Mouse (Mus musculus) hindbrain, embryonic 13.5 days (tissue): ENCODE measurements at regions not wholly inside any gene's neighbourhood (a gene's known extent, or its start where the extent isn't known, plus 50 kb on each side); places are given as distances from the start of the nearest gene placed in this dataset.
A peak's percentile ranks its signal among the peaks of the same experiment; 100 is the strongest.

Experiments used
- ATAC-seq: fragments of 200-750 bp; cut with Nextera tagmentation; 2 replicates; pipeline ENCODE4 v1.8.0; 2017; ENCODE audit warnings: moderate TSS enrichment; ENCODE audit not compliant: low FRiP score
- H3K27ac ChIP-seq: fragments of 300-500 bp; sonication (generic); 2 replicates; pipeline ENCODE4 v1.5.1; 2015; ENCODE audit warnings: inconsistent platforms, mild to moderate bottlenecking, moderate library complexity
- H3K27me3 ChIP-seq: fragments of 300-500 bp; sonication (generic); 2 replicates; pipeline ENCODE4 v1.6.1; 2015; ENCODE audit warnings: mild to moderate bottlenecking, inconsistent platforms
- H3K36me3 ChIP-seq: fragments of 300-500 bp; sonication (generic); 2 replicates; pipeline ENCODE4 v1.6.1; 2015; ENCODE audit warnings: mild to moderate bottlenecking, inconsistent platforms
- H3K4me1 ChIP-seq: fragments of 300-500 bp; sonication (generic); replicated peaks from 2 replicates; pipeline ENCODE4 v1.6.1; 2015; ENCODE audit warnings: inconsistent platforms
- H3K4me2 ChIP-seq: fragments of 300-500 bp; sonication (generic); 2 replicates; pipeline ENCODE4 v1.6.1; 2015; ENCODE audit warnings: inconsistent platforms, mild to moderate bottlenecking, moderate library complexity
- H3K4me3 ChIP-seq: fragments of 300-500 bp; sonication (generic); 2 replicates; pipeline ENCODE4 v1.5.1; 2015; ENCODE audit warnings: mild to moderate bottlenecking, inconsistent platforms
- H3K9ac ChIP-seq: fragments of 300-500 bp; sonication (generic); 2 replicates; pipeline ENCODE4 v1.6.1; 2015; ENCODE audit warnings: mild to moderate bottlenecking, inconsistent platforms
- H3K9me3 ChIP-seq: fragments of 300-500 bp; sonication (generic); 2 replicates; pipeline ENCODE4 v1.6.1; 2016; ENCODE audit warnings: inconsistent platforms
- WGBS: fragments of 180-500 bp; shearing (Covaris S2); methylation state at CpG from one replicate; pipeline ENCODE4 v1.1.7; 2015; 5-methylcytosine and 5-hydroxymethylcytosine counted together

DNA sequence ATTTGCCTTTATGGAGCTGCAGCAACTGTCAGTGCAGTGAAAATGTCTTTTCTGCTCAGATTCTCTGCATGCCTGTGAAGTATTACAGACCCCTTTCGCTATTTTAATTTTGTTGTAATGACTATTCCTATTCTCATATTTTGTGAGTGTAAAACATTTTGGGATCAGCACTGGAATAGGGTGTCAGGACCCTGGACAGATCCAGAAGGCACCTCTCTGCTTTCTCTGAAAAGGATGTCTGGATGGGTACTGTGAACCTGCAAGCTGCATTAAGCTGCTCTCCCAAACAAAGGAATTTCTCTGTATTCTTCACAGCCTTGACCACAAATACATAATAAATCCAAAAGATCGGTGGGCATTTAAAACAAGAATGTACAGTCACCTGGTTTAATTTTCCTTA, 460.8 kb downstream of the Rapgef2 start:
- no peaks in the 10 kb centered on the region for H3K27me3 ChIP-seq
- H3K4me1 ChIP-seq: no peaks in the 10 kb centered on the region
- H3K27ac ChIP-seq: no peak overlapping the region
- no peak overlapping the region for H3K4me3 ChIP-seq
- H3K36me3 ChIP-seq: no peaks in the 10 kb centered on the region
- no peaks in the 10 kb centered on the region for H3K9me3 ChIP-seq
- H3K4me2 ChIP-seq: no peak overlapping the region
- no peak overlapping the region for H3K9ac ChIP-seq
- WGBS: 65% methylated on average over 2 of the region's 2 CpGs
- ATAC-seq: no peak

- no peak overlapping the region for H3K4me3 ChIP-seq
- WGBS: 84% methylated on average over 3 of the region's 3 CpGs
- no peaks in the 10 kb centered on the region for H3K36me3 ChIP-seq
- no peaks in the 10 kb centered on the region for H3K27me3 ChIP-seq
- no peaks in the 10 kb centered on the region for H3K4me1 ChIP-seq
- ATAC-seq: no peak
- H3K4me2 ChIP-seq: no peak overlapping the region
- H3K27ac ChIP-seq: no peak overlapping the region
- no peaks in the 10 kb centered on the region for H3K9me3 ChIP-seq
- no peak overlapping the region for H3K9ac ChIP-seq
These were observed 473.9 kb downstream of the Rapgef2 start for GRCm38 (mm10) chr3:78812425-78812824.

DNA sequence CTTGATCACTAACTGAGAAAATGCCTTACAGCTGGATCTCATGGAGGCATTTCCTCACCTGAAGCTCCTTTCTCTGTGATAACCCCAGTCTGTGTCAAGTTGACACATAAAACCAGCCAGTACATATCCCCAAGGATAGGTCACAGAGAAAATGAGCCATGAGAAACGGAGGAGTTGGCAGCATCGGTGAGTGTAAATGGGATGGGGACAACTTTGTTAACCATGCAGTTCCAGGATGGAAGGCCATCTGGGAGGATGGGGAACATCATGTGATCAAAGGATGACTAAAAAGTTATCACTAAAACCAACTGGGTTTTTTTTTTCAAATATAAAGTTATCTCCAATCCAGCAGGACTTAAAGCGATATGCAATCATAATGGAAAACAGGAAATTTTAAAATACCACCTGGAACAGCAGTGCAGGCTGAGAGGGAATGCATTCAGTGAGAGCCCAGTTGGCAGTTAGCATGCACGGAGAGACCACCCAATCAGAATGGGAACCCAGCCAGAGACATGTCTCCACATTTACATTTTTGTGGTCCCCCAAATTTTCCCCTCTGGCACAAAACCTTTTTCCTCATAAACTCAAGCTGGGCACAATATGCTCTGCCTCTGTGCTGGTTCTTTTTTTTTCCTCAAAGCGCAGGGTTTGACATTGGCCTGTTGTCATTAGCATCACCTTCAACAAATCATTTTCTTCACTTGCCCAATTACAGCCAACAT, 475.7 kb downstream of the Rapgef2 start:
- ATAC-seq: no peak
- Histone ChIP-seq H3K27me3 (no peaks in the 10 kb centered on the region), H3K27ac (no peak overlapping the region), H3K9ac (no peak overlapping the region), H3K4me1 (no peaks in the 10 kb centered on the region), H3K4me2 (no peak overlapping the region), H3K4me3 (no peak overlapping the region), H3K9me3 (no peaks in the 10 kb centered on the region), H3K36me3 (no peaks in the 10 kb centered on the region)
- WGBS: 87% methylated on average over 5 of the region's 5 CpGs

- Histone ChIP-seq H3K27me3 (no peaks in the 10 kb centered on the region), H3K27ac (no peak overlapping the region), H3K9ac (no peak overlapping the region), H3K9me3 (no peaks in the 10 kb centered on the region), H3K36me3 (no peaks in the 10 kb centered on the region), H3K4me3 (no peak overlapping the region), H3K4me1 (no peaks in the 10 kb centered on the region), H3K4me2 (no peak overlapping the region)
- WGBS: 77% methylated on average over 2 of the region's 2 CpGs
- ATAC-seq: no peak
These were observed 483.1 kb downstream of the Rapgef2 start for GRCm38 (mm10) chr3:78803176-78803575.

DNA sequence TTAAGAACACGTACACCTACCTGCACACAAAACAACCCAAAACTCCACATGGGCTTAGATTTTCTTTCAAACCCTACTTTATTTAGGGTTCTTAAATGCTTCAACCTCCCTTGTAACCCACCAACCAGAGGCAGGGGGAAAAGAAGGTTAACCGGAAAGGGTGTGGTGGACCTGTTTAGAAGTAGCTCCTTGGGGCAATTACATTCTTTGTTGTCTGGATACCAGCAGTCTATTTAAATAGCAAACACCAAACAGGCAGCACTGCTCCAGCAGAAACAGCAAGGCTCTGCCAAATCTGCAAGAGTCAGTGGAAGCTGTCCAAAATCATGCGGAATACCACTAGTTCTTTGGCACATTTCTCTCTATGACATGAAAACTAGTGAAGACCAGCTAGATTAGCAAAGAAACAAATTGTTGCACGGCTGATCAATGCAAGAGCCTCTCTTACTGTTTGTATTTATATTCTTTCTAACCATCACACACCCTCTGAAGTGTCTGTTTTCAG, 490.3 kb downstream of the Rapgef2 start:
- WGBS: 92% methylated on average over 4 of the region's 4 CpGs
- no peak for ATAC-seq
- Histone ChIP-seq H3K27me3 (no peaks in the 10 kb centered on the region), H3K4me2 (no peak overlapping the region), H3K36me3 (no peaks in the 10 kb centered on the region), H3K4me3 (no peak overlapping the region), H3K4me1 (peaks cover 4% of the 10 kb centered on the region), H3K9me3 (no peaks in the 10 kb centered on the region), H3K9ac (no peak overlapping the region), H3K27ac (no peak overlapping the region)

DNA sequence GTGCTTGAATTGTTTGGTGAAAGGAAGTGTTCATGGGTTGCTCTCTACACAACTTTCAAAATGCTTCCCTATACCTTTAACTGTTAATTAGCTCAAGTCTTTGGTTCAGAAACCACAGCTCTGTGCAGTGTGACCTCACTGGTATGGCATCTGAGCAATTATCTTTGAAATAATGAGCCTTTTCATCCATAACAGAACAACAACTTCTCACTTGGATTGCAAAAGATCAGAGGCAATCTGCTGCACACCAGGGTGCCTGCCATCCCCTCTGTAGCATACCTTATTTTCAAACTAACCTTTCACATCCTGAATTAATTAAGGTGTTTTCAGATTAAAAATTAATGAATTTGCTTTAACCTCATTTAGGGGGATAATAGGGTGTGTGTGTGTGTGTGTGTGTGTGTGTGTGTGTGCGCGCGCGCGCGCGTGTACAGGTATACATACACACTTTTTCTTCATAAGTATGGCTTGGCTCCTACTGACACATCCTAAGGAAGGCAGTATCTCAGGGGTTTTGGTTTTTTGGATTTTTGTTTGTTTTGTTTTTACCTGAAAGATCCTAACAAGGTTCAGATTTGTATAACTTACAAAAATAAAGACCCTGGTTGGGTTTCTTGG, 493.8 kb downstream of the Rapgef2 start:
- H3K4me1 ChIP-seq: peaks cover 4% of the 10 kb centered on the region
- ATAC-seq: peak; percentile 86
- H3K9ac ChIP-seq: no peak overlapping the region
- H3K4me2 ChIP-seq: no peak overlapping the region
- H3K27me3 ChIP-seq: no peaks in the 10 kb centered on the region
- H3K4me3 ChIP-seq: no peak overlapping the region
- H3K36me3 ChIP-seq: no peaks in the 10 kb centered on the region
- H3K9me3 ChIP-seq: no peaks in the 10 kb centered on the region
- WGBS: 90% methylated on average over 7 of the region's 7 CpGs
- no peak overlapping the region; the same call in 1 of the 2 replicates for H3K27ac ChIP-seq

DNA sequence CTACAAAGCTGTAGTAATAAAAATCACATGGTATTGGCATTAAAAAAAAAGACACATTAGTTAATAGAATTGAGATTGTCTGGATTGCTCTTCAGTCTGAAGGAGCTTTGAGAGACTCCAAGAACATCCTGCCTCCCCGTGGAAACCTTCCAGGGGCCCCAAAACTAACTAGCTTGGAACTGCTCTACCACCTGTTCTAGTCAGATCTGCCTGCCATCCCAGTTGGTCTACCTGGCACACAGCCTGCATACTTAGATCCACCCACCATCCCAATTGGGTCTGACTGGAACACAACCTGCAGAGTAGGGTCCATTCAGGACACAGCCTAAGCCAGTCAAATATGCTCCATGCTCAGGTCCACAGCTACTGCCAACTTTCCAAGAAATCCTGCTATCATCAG, 503.6 kb downstream of the Rapgef2 start:
- ATAC-seq: no peak
- H3K4me2 ChIP-seq: no peak overlapping the region
- H3K9ac ChIP-seq: no peak overlapping the region
- H3K27ac ChIP-seq: no peak overlapping the region
- H3K27me3 ChIP-seq: no peaks in the 10 kb centered on the region
- no peak overlapping the region for H3K4me3 ChIP-seq
- WGBS: 95% methylated on average over 1 of the region's 1 CpGs
- H3K4me1 ChIP-seq: no peaks in the 10 kb centered on the region
- H3K36me3 ChIP-seq: no peaks in the 10 kb centered on the region
- H3K9me3 ChIP-seq: no peaks in the 10 kb centered on the region

GRCm38 (mm10) chr3:78755686-78756476, 530.4 kb downstream of the Rapgef2 start:
- Histone ChIP-seq H3K4me1 (peaks cover 3% of the 10 kb centered on the region; the same call in 1 of the 2 replicates), H3K4me3 (no peak overlapping the region), H3K27ac (no peak overlapping the region), H3K36me3 (no peaks in the 10 kb centered on the region), H3K4me2 (no peak overlapping the region), H3K9ac (no peak overlapping the region), H3K9me3 (no peaks in the 10 kb centered on the region), H3K27me3 (no peaks in the 10 kb centered on the region)
- ATAC-seq: no peak
- 62% methylated on average over 4 of the region's 4 CpGs for WGBS

DNA sequence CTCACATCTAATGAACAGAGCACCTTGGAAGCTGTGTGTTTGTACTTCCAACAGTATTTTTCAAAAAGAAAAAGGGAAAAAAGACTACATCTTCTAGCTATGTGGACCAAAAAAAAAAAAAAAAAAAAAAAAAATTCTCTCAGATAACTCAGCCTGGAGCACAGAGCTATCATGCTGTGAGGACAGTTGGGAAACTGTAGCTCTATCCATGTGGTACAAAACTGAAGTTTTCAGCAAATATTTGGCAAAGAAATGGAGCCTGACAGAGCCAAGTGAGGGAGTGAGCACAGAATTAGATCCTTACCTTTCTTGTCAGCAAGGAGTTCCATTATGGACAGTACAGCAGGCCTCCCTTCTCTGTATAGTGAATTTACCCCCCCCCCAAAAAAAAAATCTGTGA, 550.2 kb downstream of the Rapgef2 start:
- Histone ChIP-seq H3K27ac (no peak overlapping the region), H3K36me3 (no peaks in the 10 kb centered on the region), H3K4me3 (no peak overlapping the region), H3K9me3 (no peaks in the 10 kb centered on the region), H3K4me1 (no peaks in the 10 kb centered on the region), H3K9ac (no peak overlapping the region), H3K4me2 (no peak overlapping the region), H3K27me3 (no peaks in the 10 kb centered on the region)
- no peak for ATAC-seq

DNA sequence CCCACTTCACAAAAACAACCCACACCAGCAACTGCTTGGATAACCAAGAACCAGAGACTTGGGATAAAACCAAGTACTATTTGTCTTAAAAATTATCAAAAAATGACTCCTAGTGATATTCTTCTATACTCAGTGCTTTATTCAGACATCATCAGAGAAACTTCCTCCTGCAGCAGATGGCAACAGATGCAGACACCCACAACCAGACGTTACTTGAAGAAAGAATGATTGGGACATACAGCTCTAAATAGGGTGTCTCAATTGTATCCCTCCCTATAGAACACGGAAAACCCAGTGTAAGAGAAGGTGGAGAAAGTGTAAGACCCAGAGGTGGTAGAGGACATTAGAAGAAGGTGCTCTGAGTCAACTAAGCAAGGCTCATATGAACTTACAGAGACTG, 569.6 kb downstream of the Rapgef2 start:
- Histone ChIP-seq H3K9me3 (no peaks in the 10 kb centered on the region), H3K4me2 (no peak overlapping the region), H3K9ac (no peak overlapping the region), H3K27me3 (no peaks in the 10 kb centered on the region), H3K4me3 (no peak overlapping the region), H3K36me3 (no peaks in the 10 kb centered on the region), H3K27ac (no peak overlapping the region), H3K4me1 (no peaks in the 10 kb centered on the region)
- WGBS: 85% methylated on average over 2 of the region's 2 CpGs
- ATAC-seq: no peak

DNA sequence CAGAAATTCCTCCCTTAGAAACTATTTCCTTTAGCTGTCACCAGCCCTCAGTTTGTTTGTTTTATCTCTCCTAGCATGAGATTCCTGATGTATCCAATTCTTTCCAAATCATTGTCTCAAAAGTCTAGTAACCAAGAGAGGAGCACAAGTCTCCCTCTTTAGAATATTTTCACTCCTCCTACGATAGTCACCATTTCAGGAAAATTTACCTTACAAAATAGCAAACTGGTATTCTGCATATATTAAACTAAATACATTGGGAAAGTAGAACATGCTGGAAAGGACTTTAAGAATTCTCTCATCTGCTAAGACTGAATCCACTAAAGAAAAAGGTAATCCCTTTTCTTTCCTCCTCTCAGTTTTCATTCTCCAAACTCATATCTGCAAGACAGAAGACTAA, 578.6 kb downstream of the Rapgef2 start:
- Histone ChIP-seq H3K4me2 (no peak overlapping the region), H3K9me3 (no peaks in the 10 kb centered on the region), H3K27me3 (no peaks in the 10 kb centered on the region), H3K27ac (no peak overlapping the region), H3K4me1 (no peaks in the 10 kb centered on the region), H3K36me3 (no peaks in the 10 kb centered on the region), H3K9ac (no peak overlapping the region), H3K4me3 (no peak overlapping the region)
- ATAC-seq: no peak
- 60% methylated on average over 1 of the region's 1 CpGs for WGBS

- ATAC-seq: no peak
- Histone ChIP-seq H3K4me2 (no peak overlapping the region), H3K4me1 (no peaks in the 10 kb centered on the region), H3K9me3 (no peaks in the 10 kb centered on the region), H3K4me3 (no peak overlapping the region), H3K27ac (no peak overlapping the region), H3K27me3 (no peaks in the 10 kb centered on the region), H3K36me3 (no peaks in the 10 kb centered on the region), H3K9ac (no peak overlapping the region)
- WGBS: 63% methylated on average over 5 of the region's 5 CpGs
These were observed 587.4 kb downstream of the Rapgef2 start for GRCm38 (mm10) chr3:78698936-78699335.
